Comparison of ENCODE assay signal across 8 mouse cellular contexts in genomic region chr13:28544003-28544818, GRCm38 (mm10).
A peak's percentile ranks its signal among the peaks of the same experiment; 100 is the strongest.
DNase-seq lines count a peak whose midpoint lies in the region; ATAC-seq lines count a peak whose summit lies in the region.

No protein-coding gene starts in this region.

- H3K9ac ChIP-seq in stomach, embryonic 15.5 days, result no peak overlapping the region

- peaks cover 29% of the 10 kb centered on the region for H3K4me1 ChIP-seq in hindbrain, embryonic 10.5 days (replicated peaks)
- peaks cover 37% of the 10 kb centered on the region for H3K4me1 ChIP-seq in limb, embryonic 10.5 days
- H3K4me1 ChIP-seq in stomach, embryonic 15.5 days, result no peaks in the 10 kb centered on the region; the same call in 1 of the 2 replicates

- 8% methylated on average over 17 of the region's 17 CpGs for WGBS in hindbrain, embryonic 10.5 days
- 33% methylated on average over 15 of the region's 17 CpGs for WGBS in limb, embryonic 10.5 days
- WGBS in stomach, embryonic 15.5 days, result 32% methylated on average over 15 of the region's 17 CpGs

- H3K9me3 ChIP-seq in hindbrain, embryonic 10.5 days, result no peaks in the 10 kb centered on the region
- H3K9me3 ChIP-seq in limb, embryonic 10.5 days (replicated peaks), result no peaks in the 10 kb centered on the region
- no peaks in the 10 kb centered on the region for H3K9me3 ChIP-seq in stomach, embryonic 15.5 days

- peak; percentile 19 to 22 for DNase-seq in left cerebral cortex, postnatal 14 days (ENCODE audit: low spot score in 2 of 2)
- no peak for DNase-seq in left cerebral cortex, postnatal 10 days (ENCODE audit: extremely low spot score in 1 of 2, low spot score in 2 of 2)
- peak; percentile 8 to 12 for DNase-seq in cerebellum, postnatal 36 days
- DNase-seq in hindbrain, embryonic 10.5 days (ENCODE audit: low spot score), result peak; percentile 77
- peak; percentile 80 for DNase-seq in limb, embryonic 10.5 days (ENCODE audit: low spot score)
- DNase-seq in adrenal gland, adult 2 months, result no peak
- no peak for DNase-seq in MN1 (ENCODE audit: low spot score)

- peak overlapping the region; percentile 30; the same call in 1 of the 2 replicates for H3K4me3 ChIP-seq in hindbrain, embryonic 10.5 days
- peak overlapping the region; percentile 25; the same call in 1 of the 2 replicates for H3K4me3 ChIP-seq in limb, embryonic 10.5 days
- H3K4me3 ChIP-seq in stomach, embryonic 15.5 days (replicated peaks), result no peak overlapping the region

- intact Hi-C loops in left cerebral cortex, postnatal 14 days (cut with DNase I), result loop anchor here (10.0 kb wide), 1 partner anchor 401 kb away; no protein-coding TSS in a partner anchor
- intact Hi-C loops in left cerebral cortex, postnatal 10 days (cut with DNase I), result no loop called here

- peak; percentile 62; the same call in 1 of the 2 replicates for ATAC-seq in stomach, embryonic 15.5 days (ENCODE audit: insufficient read depth, low FRiP score, low read depth)

- H3K36me3 ChIP-seq in hindbrain, embryonic 10.5 days, result 0 out of 2 replicates have a peak, but pooled peaks cover 6% of the 10 kb centered on the region
- H3K36me3 ChIP-seq in limb, embryonic 10.5 days, result no peaks in the 10 kb centered on the region
- no peaks in the 10 kb centered on the region for H3K36me3 ChIP-seq in stomach, embryonic 15.5 days

- peak overlapping the region; percentile 82 for H3K27ac ChIP-seq in hindbrain, embryonic 10.5 days
- peak overlapping the region; percentile 86 for H3K27ac ChIP-seq in limb, embryonic 10.5 days
- H3K27ac ChIP-seq in stomach, embryonic 15.5 days, result no peak overlapping the region

- no peaks in the 10 kb centered on the region for H3K27me3 ChIP-seq in hindbrain, embryonic 10.5 days (ENCODE audit: insufficient read depth, poor library complexity, severe bottlenecking)
- no peaks in the 10 kb centered on the region for H3K27me3 ChIP-seq in limb, embryonic 10.5 days (ENCODE audit: low read depth, poor library complexity, severe bottlenecking)
- no peaks in the 10 kb centered on the region for H3K27me3 ChIP-seq in stomach, embryonic 15.5 days (replicated peaks)

- H3K4me2 ChIP-seq in stomach, embryonic 15.5 days, result peak overlapping the region; percentile 13; the same call in 1 of the 2 replicates

Comparison
In these comparisons a context has a peak if more than half of its experiments do, and no peak if none do; other contexts are left out.
1. DNase-seq: peak in left cerebral cortex, postnatal 14 days (2 of 2), cerebellum, postnatal 36 days (2 of 2), hindbrain, embryonic 10.5 days (single experiment) and limb, embryonic 10.5 days (single experiment); none in left cerebral cortex, postnatal 10 days (0 of 2), adrenal gland, adult 2 months (single experiment) and MN1 (single experiment).